Mouse (Mus musculus): ENCODE results near the gene Skap2. TPM values are rescaled to one million over a fixed set of nuclear protein-coding genes. Genes with fewer than 3 reads are reported as not detected.

Skap2 gene
- total and polyA plus RNA-seq, 3 experiments: 5.0 to 8.9 (median 8.6) TPM

GRCm38 (mm10) chr6:51825621-51826021, 186.7 kb downstream of the Skap2 start:
- H3K27ac ChIP-seq: no peak overlapping the region
- 76% methylated on average over 4 of the region's 4 CpGs for WGBS
- intact Hi-C loops (cut with DNase I): no loop called here
- H3K36me3 ChIP-seq (ENCODE audit: control insufficient read depth, insufficient read depth, low read length): no peaks in the 10 kb centered on the region
- no peaks in the 10 kb centered on the region for H3K27me3 ChIP-seq (ENCODE audit: control insufficient read depth, insufficient read depth, low read length)
- no peak for DNase-seq
- H3K4me3 ChIP-seq: no peak overlapping the region
- TF ChIP-seq POLR2A (IDR thresholded peaks at IDR 0.05; ENCODE audit: insufficient read depth, low read depth, low read length) (no peak), EP300 (IDR thresholded peaks at IDR 0.05; ENCODE audit: insufficient read depth, low read depth, low read length) (no peak), CTCF (IDR thresholded peaks at IDR 0.05) (no peak)
- H3K79me2 ChIP-seq (replicated peaks; ENCODE audit: control insufficient read depth, insufficient read depth, low read length): no peaks in the 10 kb centered on the region
- no peak overlapping the region for H3K9ac ChIP-seq (ENCODE audit: low read depth, low read length)
- H3K4me1 ChIP-seq (ENCODE audit: control insufficient read depth, insufficient read depth, low read length): no peaks in the 10 kb centered on the region

- no peak overlapping the region for H3K27ac ChIP-seq
- WGBS: 82% methylated on average over 9 of the region's 9 CpGs
- intact Hi-C loops (cut with DNase I): no loop called here
Observed at GRCm38 (mm10) chr6:51824136-51824830, 188.1 kb downstream of the Skap2 start.

GRCm38 (mm10) chr6:51822049-51822448, 190.3 kb downstream of the Skap2 start:
- Histone ChIP-seq H3K27me3 (ENCODE audit: control insufficient read depth, insufficient read depth, low read length) (no peaks in the 10 kb centered on the region), H3K27ac (no peak overlapping the region), H3K79me2 (replicated peaks; ENCODE audit: control insufficient read depth, insufficient read depth, low read length) (no peaks in the 10 kb centered on the region), H3K9ac (ENCODE audit: low read depth, low read length) (no peak overlapping the region), H3K36me3 (ENCODE audit: control insufficient read depth, insufficient read depth, low read length) (no peaks in the 10 kb centered on the region), H3K4me1 (ENCODE audit: control insufficient read depth, insufficient read depth, low read length) (no peaks in the 10 kb centered on the region), H3K4me3 (no peak overlapping the region)
- no peak for DNase-seq
- intact Hi-C loops (cut with DNase I): no loop called here
- no peak for TF ChIP-seq POLR2A (IDR thresholded peaks at IDR 0.05; ENCODE audit: insufficient read depth, low read depth, low read length)
- TF ChIP-seq CTCF (IDR thresholded peaks at IDR 0.05): no peak
- TF ChIP-seq EP300 (IDR thresholded peaks at IDR 0.05; ENCODE audit: insufficient read depth, low read depth, low read length): no peak
- 60% methylated on average over 4 of the region's 4 CpGs for WGBS

More at GRCm38 (mm10) chr6:51824136-51824830, 188.1 kb downstream of the Skap2 start:
- no peaks in the 10 kb centered on the region for H3K4me1 ChIP-seq (ENCODE audit: control insufficient read depth, insufficient read depth, low read length)
- TF ChIP-seq CTCF (IDR thresholded peaks at IDR 0.05) (no peak), EP300 (IDR thresholded peaks at IDR 0.05; ENCODE audit: insufficient read depth, low read depth, low read length) (no peak), POLR2A (IDR thresholded peaks at IDR 0.05; ENCODE audit: insufficient read depth, low read depth, low read length) (no peak)
- no peaks in the 10 kb centered on the region for H3K27me3 ChIP-seq (ENCODE audit: control insufficient read depth, insufficient read depth, low read length)
- no peak overlapping the region for H3K4me3 ChIP-seq
- H3K79me2 ChIP-seq (replicated peaks; ENCODE audit: control insufficient read depth, insufficient read depth, low read length): no peaks in the 10 kb centered on the region
- no peaks in the 10 kb centered on the region for H3K36me3 ChIP-seq (ENCODE audit: control insufficient read depth, insufficient read depth, low read length)
- H3K9ac ChIP-seq (ENCODE audit: low read depth, low read length): no peak overlapping the region
- DNase-seq: no peak

- H3K36me3 ChIP-seq (ENCODE audit: control insufficient read depth, insufficient read depth, low read length): no peaks in the 10 kb centered on the region
- H3K4me3 ChIP-seq: no peak overlapping the region
- H3K79me2 ChIP-seq (replicated peaks; ENCODE audit: control insufficient read depth, insufficient read depth, low read length): no peaks in the 10 kb centered on the region
- no peak overlapping the region for H3K9ac ChIP-seq (ENCODE audit: low read depth, low read length)
- TF ChIP-seq POLR2A (IDR thresholded peaks at IDR 0.05; ENCODE audit: insufficient read depth, low read depth, low read length): no peak
- TF ChIP-seq EP300 (IDR thresholded peaks at IDR 0.05; ENCODE audit: insufficient read depth, low read depth, low read length): no peak
- no peak for TF ChIP-seq CTCF (IDR thresholded peaks at IDR 0.05)
- WGBS: 55% methylated on average over 5 of the region's 5 CpGs
- DNase-seq: no peak
- no peaks in the 10 kb centered on the region for H3K4me1 ChIP-seq (ENCODE audit: control insufficient read depth, insufficient read depth, low read length)
- intact Hi-C loops (cut with DNase I): no loop called here
- no peak overlapping the region for H3K27ac ChIP-seq
- H3K27me3 ChIP-seq (ENCODE audit: control insufficient read depth, insufficient read depth, low read length): no peaks in the 10 kb centered on the region
Observed at GRCm38 (mm10) chr6:51820853-51821252, 191.5 kb downstream of the Skap2 start.

GRCm38 (mm10) chr6:51816892-51817621, 195.3 kb downstream of the Skap2 start:
- WGBS: 69% methylated on average over 6 of the region's 6 CpGs
- no peak for TF ChIP-seq EP300 (IDR thresholded peaks at IDR 0.05; ENCODE audit: insufficient read depth, low read depth, low read length)
- no peak for TF ChIP-seq POLR2A (IDR thresholded peaks at IDR 0.05; ENCODE audit: insufficient read depth, low read depth, low read length)
- no peak for TF ChIP-seq CTCF (IDR thresholded peaks at IDR 0.05)

GRCm38 (mm10) chr6:51810906-51811305, 201.4 kb downstream of the Skap2 start:
- H3K4me3 ChIP-seq: no peak overlapping the region
- no peak overlapping the region for H3K27ac ChIP-seq
- no peaks in the 10 kb centered on the region for H3K27me3 ChIP-seq (ENCODE audit: control insufficient read depth, insufficient read depth, low read length)
- no peak for DNase-seq
- intact Hi-C loops (cut with DNase I): loop anchor here (5.0 kb wide), 1 partner anchor 46 kb away; no protein-coding TSS in a partner anchor
- H3K36me3 ChIP-seq (ENCODE audit: control insufficient read depth, insufficient read depth, low read length): no peaks in the 10 kb centered on the region
- H3K4me1 ChIP-seq (ENCODE audit: control insufficient read depth, insufficient read depth, low read length): no peaks in the 10 kb centered on the region
- no peak overlapping the region for H3K9ac ChIP-seq (ENCODE audit: low read depth, low read length)
- TF ChIP-seq POLR2A (IDR thresholded peaks at IDR 0.05; ENCODE audit: insufficient read depth, low read depth, low read length) (no peak), EP300 (IDR thresholded peaks at IDR 0.05; ENCODE audit: insufficient read depth, low read depth, low read length) (no peak), CTCF (IDR thresholded peaks at IDR 0.05) (0 out of 2 replicates have a peak, but pooled peaks have one; percentile 6)
- 86% methylated on average over 4 of the region's 4 CpGs for WGBS
- no peaks in the 10 kb centered on the region for H3K79me2 ChIP-seq (replicated peaks; ENCODE audit: control insufficient read depth, insufficient read depth, low read length)

More at GRCm38 (mm10) chr6:51816892-51817621, 195.3 kb downstream of the Skap2 start:
- intact Hi-C loops (cut with DNase I): no loop called here
- no peak overlapping the region for H3K4me3 ChIP-seq
- no peaks in the 10 kb centered on the region for H3K79me2 ChIP-seq (replicated peaks; ENCODE audit: control insufficient read depth, insufficient read depth, low read length)
- no peaks in the 10 kb centered on the region for H3K4me1 ChIP-seq (ENCODE audit: control insufficient read depth, insufficient read depth, low read length)
- no peaks in the 10 kb centered on the region for H3K27me3 ChIP-seq (ENCODE audit: control insufficient read depth, insufficient read depth, low read length)
- no peak for DNase-seq
- H3K36me3 ChIP-seq (ENCODE audit: control insufficient read depth, insufficient read depth, low read length): no peaks in the 10 kb centered on the region
- no peak overlapping the region for H3K9ac ChIP-seq (ENCODE audit: low read depth, low read length)
- H3K27ac ChIP-seq: no peak overlapping the region

Data from heart, adult 2 months (tissue).